ENCODE assay signal across 19 mouse cellular contexts in genomic region chr6:146291036-146291435, GRCm38 (mm10).
A peak's percentile ranks its signal among the peaks of the same experiment; 100 is the strongest.
DNase-seq lines count a peak whose midpoint lies in the region; ATAC-seq lines count a peak whose summit lies in the region.
"Had no signal": no experiment of that assay in that cellular context is flagged by ENCODE, and none has a peak within 500 bp of the region (broad histone marks: within the 10 kb centered on the region; RNA-seq: fewer than 3 reads in every experiment).

No protein-coding gene starts in this region.

- no peak overlapping the region for H3K4me3 ChIP-seq in midbrain, embryonic 11.5 days (ENCODE audit: low read depth, low read length)
- no peak overlapping the region for H3K4me3 ChIP-seq in midbrain, embryonic 16.5 days (ENCODE audit: low read depth, low read length)

- no peaks in the 10 kb centered on the region; the same call in 1 of the 2 replicates for H3K9me3 ChIP-seq in midbrain, embryonic 11.5 days (ENCODE audit: control insufficient read depth, low read length)
- H3K9me3 ChIP-seq in midbrain, embryonic 16.5 days (replicated peaks; ENCODE audit: control insufficient read depth, low read length, poor library complexity, severe bottlenecking), result no peaks in the 10 kb centered on the region
- H3K9me3 ChIP-seq: G1E had no signal

- no peaks in the 10 kb centered on the region for H3K4me1 ChIP-seq in midbrain, embryonic 11.5 days (ENCODE audit: control insufficient read depth, insufficient read depth, low read length)
- H3K4me1 ChIP-seq in midbrain, embryonic 16.5 days (ENCODE audit: control insufficient read depth, insufficient read depth, low read length), result no peaks in the 10 kb centered on the region

- ATAC-seq in midbrain, embryonic 11.5 days (ENCODE audit: low FRiP score), result no peak
- no peak for ATAC-seq in midbrain, embryonic 16.5 days
- ATAC-seq: activated CD4-positive, CD25-positive, alpha-beta regulatory T cell, adult 4 months; CD4-positive, CD25-positive, alpha-beta regulatory T cell, adult 4 months; Patski had no signal

- no peaks in the 10 kb centered on the region for H3K36me3 ChIP-seq in midbrain, embryonic 11.5 days (ENCODE audit: control insufficient read depth, insufficient read depth, low read length)
- no peaks in the 10 kb centered on the region for H3K36me3 ChIP-seq in midbrain, embryonic 16.5 days (ENCODE audit: control insufficient read depth, insufficient read depth, low read length)

- H3K27me3 ChIP-seq in midbrain, embryonic 11.5 days (ENCODE audit: control insufficient read depth, insufficient read depth, low read length), result no peaks in the 10 kb centered on the region
- no peaks in the 10 kb centered on the region for H3K27me3 ChIP-seq in midbrain, embryonic 16.5 days (ENCODE audit: control insufficient read depth, insufficient read depth, low read depth, low read length)
- H3K27me3 ChIP-seq: CH12.LX, Patski had no signal

- H3K9ac ChIP-seq in midbrain, embryonic 11.5 days (ENCODE audit: low read length), result no peak overlapping the region
- no peak overlapping the region for H3K9ac ChIP-seq in midbrain, embryonic 16.5 days (ENCODE audit: low read depth, low read length)

- no peak overlapping the region for H3K27ac ChIP-seq in midbrain, embryonic 11.5 days (ENCODE audit: low read depth, low read length)
- no peak overlapping the region for H3K27ac ChIP-seq in midbrain, embryonic 16.5 days (ENCODE audit: low read length)

- WGBS in midbrain, embryonic 11.5 days, result 95% methylated on average over 10 of the region's 10 CpGs
- WGBS in midbrain, embryonic 16.5 days, result 96% methylated on average over 10 of the region's 10 CpGs

- peak; percentile 51 for DNase-seq in heart, adult 11 months
- no peak for DNase-seq in heart, adult 18-20 months
- DNase-seq in midbrain, embryonic 11.5 days (ENCODE audit: low spot score, missing footprints), result peak; percentile 66
- DNase-seq: adrenal gland, adult 2 months; adrenal gland, adult 8-10 months; adrenal gland, postnatal 10 days; adrenal gland, postnatal 14 days; adrenal gland, postnatal 25 days; adrenal gland, postnatal 36 days; B cell, adult 2 months; cerebellum, adult 11 months; cerebellum, adult 11-12 months; cerebellum, adult 18-20 months had no signal

- H3K4me2 ChIP-seq in midbrain, embryonic 11.5 days, result no peak overlapping the region
- H3K4me2 ChIP-seq in midbrain, embryonic 16.5 days (ENCODE audit: low read length), result no peak overlapping the region

Comparison
In these comparisons a context has a peak if more than half of its experiments do, and no peak if none do; other contexts are left out.
1. DNase-seq: peak in heart, adult 11 months (single experiment) and midbrain, embryonic 11.5 days (single experiment); none in heart, adult 18-20 months (0 of 2).